Mouse (Mus musculus): ENCODE data around the gene Acox3. TPM values are rescaled to one million over a fixed set of nuclear protein-coding genes. Genes with fewer than 3 reads are reported as not detected.

Gene Acox3
- polyA plus RNA-seq, 1 experiment = 0.11 TPM

GRCm38 (mm10) chr5:35591497-35591896 lies 8.7 kb downstream of the Acox3 start:
- H3K27me3 ChIP-seq (ENCODE audit: control insufficient read depth) = no peaks in the 10 kb centered on the region
- TF ChIP-seq TAL1 (IDR thresholded peaks at IDR 0.05; ENCODE audit: low read length) (no peak), GATA1 (IDR thresholded peaks at IDR 0.05; ENCODE audit: low read length) (no peak)
- H3K4me1 ChIP-seq (ENCODE audit: control insufficient read depth) = no peaks in the 10 kb centered on the region
- peaks cover 19% of the 10 kb centered on the region for H3K36me3 ChIP-seq (ENCODE audit: control insufficient read depth)
- H3K4me3 ChIP-seq (replicated peaks) = no peak overlapping the region
- H3K9me3 ChIP-seq (ENCODE audit: control insufficient read depth, low read length) = peaks cover 2% of the 10 kb centered on the region; the same call in 1 of the 2 replicates

GRCm38 (mm10) chr5:35592081-35592736 lies 9.4 kb downstream of the Acox3 start:
- Histone ChIP-seq H3K4me3 (replicated peaks) (no peak overlapping the region), H3K4me1 (ENCODE audit: control insufficient read depth) (no peaks in the 10 kb centered on the region), H3K36me3 (ENCODE audit: control insufficient read depth) (peaks cover 19% of the 10 kb centered on the region), H3K9me3 (ENCODE audit: control insufficient read depth, low read length) (peaks cover 2% of the 10 kb centered on the region; the same call in 1 of the 2 replicates), H3K27me3 (ENCODE audit: control insufficient read depth) (no peaks in the 10 kb centered on the region)
- TF ChIP-seq TAL1 (IDR thresholded peaks at IDR 0.05; ENCODE audit: low read length) (no peak), GATA1 (IDR thresholded peaks at IDR 0.05; ENCODE audit: low read length) (no peak)

GRCm38 (mm10) chr5:35592824-35593223 lies 10.0 kb downstream of the Acox3 start:
- peaks cover 19% of the 10 kb centered on the region for H3K36me3 ChIP-seq (ENCODE audit: control insufficient read depth)
- TF ChIP-seq TAL1 (IDR thresholded peaks at IDR 0.05; ENCODE audit: low read length) (no peak), GATA1 (IDR thresholded peaks at IDR 0.05; ENCODE audit: low read length) (no peak)
- no peak overlapping the region for H3K4me3 ChIP-seq (replicated peaks)
- no peaks in the 10 kb centered on the region for H3K4me1 ChIP-seq (ENCODE audit: control insufficient read depth)
- H3K9me3 ChIP-seq (ENCODE audit: control insufficient read depth, low read length) = peaks cover 2% of the 10 kb centered on the region; the same call in 1 of the 2 replicates
- no peaks in the 10 kb centered on the region for H3K27me3 ChIP-seq (ENCODE audit: control insufficient read depth)

DNA sequence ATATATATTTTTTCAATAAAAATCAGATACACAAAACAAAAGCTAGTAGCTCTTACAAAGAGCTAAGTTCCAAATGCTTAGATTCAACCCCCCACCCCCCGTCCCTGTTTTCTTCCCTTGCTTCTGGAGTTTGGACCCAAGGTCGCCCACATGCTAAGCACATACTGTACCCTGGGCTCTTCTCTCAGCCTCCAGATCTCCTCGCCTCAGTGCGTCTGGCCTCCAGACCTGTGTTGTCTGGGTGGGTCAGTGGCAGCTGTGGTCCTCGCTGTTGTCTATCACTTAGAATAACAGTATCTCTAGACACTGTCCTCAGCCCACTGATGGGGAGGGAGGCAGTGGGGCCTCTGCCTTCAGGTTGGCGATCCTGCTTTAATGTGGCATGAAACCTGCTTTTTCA lies 10.4 kb downstream of the Acox3 start:
- Histone ChIP-seq H3K4me3 (replicated peaks) (no peak overlapping the region), H3K9me3 (ENCODE audit: control insufficient read depth, low read length) (peaks cover 3% of the 10 kb centered on the region), H3K4me1 (ENCODE audit: control insufficient read depth) (no peaks in the 10 kb centered on the region), H3K27me3 (ENCODE audit: control insufficient read depth) (no peaks in the 10 kb centered on the region), H3K36me3 (ENCODE audit: control insufficient read depth) (peaks cover 20% of the 10 kb centered on the region)
- TF ChIP-seq TAL1 (IDR thresholded peaks at IDR 0.05; ENCODE audit: low read length) (no peak), GATA1 (IDR thresholded peaks at IDR 0.05; ENCODE audit: low read length) (no peak)

DNA sequence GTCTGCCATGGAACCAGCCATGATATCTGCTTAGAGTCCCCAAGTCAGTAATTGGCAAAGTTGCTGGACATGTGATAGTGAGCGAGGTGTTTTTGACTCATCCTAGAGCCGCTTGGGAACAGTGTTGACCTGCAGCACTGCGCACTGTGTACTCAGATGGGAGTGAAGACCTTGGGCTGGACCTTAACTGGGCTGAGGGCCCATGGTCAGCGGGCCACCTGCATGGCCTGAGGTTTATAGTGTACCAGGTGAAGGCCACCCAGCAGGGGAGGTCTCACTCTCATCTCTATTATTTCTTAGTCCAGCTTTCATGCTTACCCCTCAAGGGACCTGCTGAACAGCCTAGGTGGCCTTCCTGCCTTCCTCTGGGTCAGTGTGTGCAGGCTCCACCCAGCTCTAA lies 11.9 kb downstream of the Acox3 start:
- Histone ChIP-seq H3K4me3 (replicated peaks) (no peak overlapping the region), H3K9me3 (ENCODE audit: control insufficient read depth, low read length) (peaks cover 12% of the 10 kb centered on the region), H3K36me3 (ENCODE audit: control insufficient read depth) (peaks cover 10% of the 10 kb centered on the region), H3K27me3 (ENCODE audit: control insufficient read depth) (no peaks in the 10 kb centered on the region), H3K4me1 (ENCODE audit: control insufficient read depth) (no peaks in the 10 kb centered on the region)
- TF ChIP-seq TAL1 (IDR thresholded peaks at IDR 0.05; ENCODE audit: low read length) = no peak
- TF ChIP-seq GATA1 (IDR thresholded peaks at IDR 0.05; ENCODE audit: low read length) = no peak

DNA sequence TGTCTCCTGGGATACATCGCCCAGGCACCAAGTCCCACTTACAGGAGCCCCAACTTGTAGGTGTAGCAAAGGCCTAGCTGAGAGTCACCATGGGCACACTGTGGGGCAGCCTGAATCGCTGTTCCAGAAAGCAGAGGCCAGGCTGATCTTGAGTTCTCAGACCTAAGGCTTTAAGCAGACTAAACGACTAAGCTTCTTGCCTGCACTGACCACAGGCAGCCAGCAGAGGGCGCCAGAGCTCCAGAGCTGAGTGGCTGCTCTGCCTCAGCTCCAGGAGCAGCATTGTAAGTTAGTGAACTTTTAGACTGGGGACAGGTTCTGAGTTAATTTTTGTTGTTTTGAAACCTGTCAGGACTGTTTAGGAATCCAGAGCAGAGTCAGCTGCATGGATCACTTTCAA lies 12.9 kb downstream of the Acox3 start:
- TF ChIP-seq GATA1 (IDR thresholded peaks at IDR 0.05; ENCODE audit: low read length) (no peak), TAL1 (IDR thresholded peaks at IDR 0.05; ENCODE audit: low read length) (no peak)
- Histone ChIP-seq H3K36me3 (ENCODE audit: control insufficient read depth) (peaks cover 14% of the 10 kb centered on the region), H3K9me3 (ENCODE audit: control insufficient read depth, low read length) (peaks cover 12% of the 10 kb centered on the region), H3K4me1 (ENCODE audit: control insufficient read depth) (no peaks in the 10 kb centered on the region), H3K4me3 (replicated peaks) (no peak overlapping the region), H3K27me3 (ENCODE audit: control insufficient read depth) (no peaks in the 10 kb centered on the region)

GRCm38 (mm10) chr5:35596169-35597160 lies 13.6 kb downstream of the Acox3 start:
- no peak overlapping the region for H3K4me3 ChIP-seq (replicated peaks)
- no peak for TF ChIP-seq TAL1 (IDR thresholded peaks at IDR 0.05; ENCODE audit: low read length)
- no peak for TF ChIP-seq GATA1 (IDR thresholded peaks at IDR 0.05; ENCODE audit: low read length)
- peaks cover 10% of the 10 kb centered on the region for H3K9me3 ChIP-seq (ENCODE audit: control insufficient read depth, low read length)
- no peaks in the 10 kb centered on the region for H3K4me1 ChIP-seq (ENCODE audit: control insufficient read depth)
- H3K27me3 ChIP-seq (ENCODE audit: control insufficient read depth) = no peaks in the 10 kb centered on the region
- H3K36me3 ChIP-seq (ENCODE audit: control insufficient read depth) = peaks cover 12% of the 10 kb centered on the region

DNA sequence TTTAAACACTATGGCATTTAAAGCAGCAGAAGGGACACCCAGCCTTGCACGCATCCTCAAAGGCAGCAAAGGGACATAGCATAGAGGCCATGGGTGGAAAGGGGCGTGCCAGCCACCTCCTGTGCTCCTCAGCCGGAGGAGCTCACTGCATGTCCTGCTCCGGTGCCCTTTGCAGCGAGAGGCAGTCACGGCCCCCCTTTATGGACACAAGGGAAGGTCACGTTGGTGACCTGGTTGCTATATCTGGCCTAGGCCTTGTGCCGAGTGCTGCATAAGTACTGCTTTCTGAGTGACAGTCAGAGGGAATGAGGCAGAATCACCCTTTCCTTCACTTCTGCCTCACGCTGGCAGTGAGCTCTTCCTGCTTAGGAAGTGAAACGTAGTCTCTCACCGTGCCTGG lies 17.4 kb downstream of the Acox3 start:
- no peak for TF ChIP-seq TAL1 (IDR thresholded peaks at IDR 0.05; ENCODE audit: low read length)
- no peak for TF ChIP-seq GATA1 (IDR thresholded peaks at IDR 0.05; ENCODE audit: low read length)

GRCm38 (mm10) chr5:35601526-35601925 lies 18.7 kb downstream of the Acox3 start:
- Histone ChIP-seq H3K36me3 (ENCODE audit: control insufficient read depth) (peaks cover 9% of the 10 kb centered on the region), H3K4me1 (ENCODE audit: control insufficient read depth) (no peaks in the 10 kb centered on the region), H3K9me3 (ENCODE audit: control insufficient read depth, low read length) (peaks cover 10% of the 10 kb centered on the region), H3K27me3 (ENCODE audit: control insufficient read depth) (no peaks in the 10 kb centered on the region), H3K4me3 (replicated peaks) (no peak overlapping the region)
- no peak for TF ChIP-seq TAL1 (IDR thresholded peaks at IDR 0.05; ENCODE audit: low read length)
- TF ChIP-seq GATA1 (IDR thresholded peaks at IDR 0.05; ENCODE audit: low read length) = no peak

More for the DNA sequence above, 17.4 kb downstream of the Acox3 start:
- H3K27me3 ChIP-seq (ENCODE audit: control insufficient read depth) = no peaks in the 10 kb centered on the region
- no peaks in the 10 kb centered on the region for H3K4me1 ChIP-seq (ENCODE audit: control insufficient read depth)
- H3K4me3 ChIP-seq (replicated peaks) = no peak overlapping the region
- peaks cover 10% of the 10 kb centered on the region for H3K9me3 ChIP-seq (ENCODE audit: control insufficient read depth, low read length)
- H3K36me3 ChIP-seq (ENCODE audit: control insufficient read depth) = peaks cover 9% of the 10 kb centered on the region

Data from erythroblast, embryonic 14.5 days (primary cell).